Mouse (Mus musculus) hindbrain, embryonic 14.5 days (tissue): ENCODE data around the gene Slco6d1. TPM values are rescaled to one million over a fixed set of nuclear protein-coding genes. Genes with fewer than 3 reads are reported as not detected.

Experiments
- ATAC-seq: fragments of 200-750 bp; cut with Nextera tagmentation; 2 replicates; pipeline ENCODE4 v1.8.0; 2017; ENCODE audit warnings: moderate number of reproducible peaks, mild to moderate bottlenecking, moderate TSS enrichment, moderate library complexity; ENCODE audit not compliant: low FRiP score
- DNase-seq: peaks from one replicate; pipeline ENCODE4 v3.0.0-alpha.2; 2015; ENCODE audit warnings: low spot score
- H3K27ac ChIP-seq: fragments of 300-500 bp; sonication (generic); 2 replicates; pipeline ENCODE4 v1.5.1; 2014; ENCODE audit warnings: mild to moderate bottlenecking, moderate library complexity
- H3K27me3 ChIP-seq: fragments of 300-500 bp; sonication (generic); 2 replicates; pipeline ENCODE4 v1.6.1; 2014; ENCODE audit warnings: mild to moderate bottlenecking, low read length, mixed read lengths; ENCODE audit not compliant: control insufficient read depth, insufficient read depth
- H3K36me3 ChIP-seq: fragments of 300-500 bp; sonication (generic); replicated peaks from 2 replicates; pipeline ENCODE4 v1.6.1; 2014; ENCODE audit not compliant: control insufficient read depth, insufficient read depth
- H3K4me1 ChIP-seq: fragments of 300-500 bp; sonication (generic); replicated peaks from 2 replicates; pipeline ENCODE4 v1.6.1; 2014; ENCODE audit warnings: antibody characterized with exemption, low read length, mixed read lengths; ENCODE audit not compliant: control insufficient read depth, insufficient read depth
- H3K4me2 ChIP-seq: fragments of 300-500 bp; sonication (generic); replicated peaks from 2 replicates; pipeline ENCODE4 v1.6.1; 2014; ENCODE audit warnings: mild to moderate bottlenecking, moderate library complexity
- H3K4me3 ChIP-seq: fragments of 300-500 bp; sonication (generic); replicated peaks from 2 replicates; pipeline ENCODE4 v1.5.1; 2014; ENCODE audit warnings: mild to moderate bottlenecking, low read length
- H3K9ac ChIP-seq: fragments of 300-500 bp; sonication (generic); 2 replicates; pipeline ENCODE4 v1.6.1; 2014
- H3K9me3 ChIP-seq: fragments of 300-500 bp; sonication (generic); 2 replicates; pipeline ENCODE4 v1.6.1; 2016; ENCODE audit warnings: low read length; ENCODE audit not compliant: control insufficient read depth
- WGBS: fragments of 180-500 bp; shearing (Covaris S2); extraction: QIAGEN DNeasy Blood & Tissue Kit; methylation state at CpG from one replicate; pipeline ENCODE4 v1.1.7; 2014; 5-methylcytosine and 5-hydroxymethylcytosine counted together
- microRNA-seq: library from miRNA; unstranded; fragments of <30 nt; microRNA quantifications from one replicate; pipeline ENCODE4, GENCODE M21; 2016
- polyA plus RNA-seq: library from polyadenylated mRNA; unstranded; fragments of >200 nt; fragmentation: Nextera tagmentation; extraction: Ambion mirVana; gene quantifications from 2 replicates; pipeline ENCODE4 v1.2.1, GENCODE M21; 2014

Slco6d1 gene
- polyA plus RNA-seq, 1 experiment from 2014 or later, result not detected

DNA sequence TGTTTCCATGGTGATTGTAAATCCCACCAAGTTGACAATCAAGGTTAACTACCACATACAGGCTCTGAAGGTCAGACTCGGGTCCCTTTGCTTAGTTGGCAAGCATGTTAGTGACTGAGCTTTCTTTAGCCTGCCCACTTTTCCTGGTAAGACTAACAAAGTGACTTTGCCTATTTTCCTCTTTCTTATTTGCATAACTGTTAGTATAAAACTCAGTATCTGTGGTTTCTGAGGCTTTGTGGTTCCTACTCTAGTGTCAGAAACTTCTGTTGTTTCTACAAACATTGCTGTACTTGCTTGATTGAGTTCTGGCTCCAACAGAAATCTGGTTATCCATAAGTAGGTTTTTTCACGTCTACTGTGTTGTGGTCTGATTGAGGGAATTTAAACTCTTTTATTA, 124.4 kb downstream of the Slco6d1 start:
- Histone ChIP-seq H3K4me1 (no peaks in the 10 kb centered on the region), H3K27ac (no peak overlapping the region), H3K27me3 (no peaks in the 10 kb centered on the region), H3K4me2 (no peak overlapping the region), H3K36me3 (no peaks in the 10 kb centered on the region), H3K4me3 (no peak overlapping the region), H3K9ac (no peak overlapping the region), H3K9me3 (no peaks in the 10 kb centered on the region)
- 80% methylated on average over 2 of the region's 2 CpGs for WGBS
- no peak for DNase-seq
- no peak for ATAC-seq

DNA sequence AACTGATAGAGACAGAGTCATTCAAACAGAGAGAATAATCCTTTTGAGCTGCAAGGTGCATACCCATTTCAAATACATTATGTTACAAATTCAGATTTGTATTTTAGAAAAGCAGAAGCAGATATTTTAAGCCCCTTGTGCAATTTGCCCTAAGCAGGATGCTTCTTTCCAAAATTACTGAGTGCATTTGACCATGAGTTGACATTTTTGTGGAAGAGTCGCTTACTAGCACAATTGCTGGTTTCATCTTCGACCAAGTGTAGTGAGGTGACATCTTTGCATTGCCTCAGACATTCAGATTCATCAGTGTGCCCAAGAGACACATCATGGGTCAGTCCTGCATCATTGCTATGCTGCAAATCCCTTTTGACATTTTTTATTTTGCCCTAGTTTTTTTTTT, 133.5 kb downstream of the Slco6d1 start:
- no peaks in the 10 kb centered on the region for H3K9me3 ChIP-seq
- H3K4me2 ChIP-seq, result no peak overlapping the region
- H3K4me1 ChIP-seq, result no peaks in the 10 kb centered on the region
- no peak overlapping the region for H3K4me3 ChIP-seq
- no peaks in the 10 kb centered on the region for H3K36me3 ChIP-seq
- no peak for DNase-seq
- no peaks in the 10 kb centered on the region for H3K27me3 ChIP-seq
- no peak overlapping the region for H3K27ac ChIP-seq
- ATAC-seq, result no peak
- WGBS, result 92% methylated on average over 2 of the region's 2 CpGs
- no peak overlapping the region for H3K9ac ChIP-seq

DNA sequence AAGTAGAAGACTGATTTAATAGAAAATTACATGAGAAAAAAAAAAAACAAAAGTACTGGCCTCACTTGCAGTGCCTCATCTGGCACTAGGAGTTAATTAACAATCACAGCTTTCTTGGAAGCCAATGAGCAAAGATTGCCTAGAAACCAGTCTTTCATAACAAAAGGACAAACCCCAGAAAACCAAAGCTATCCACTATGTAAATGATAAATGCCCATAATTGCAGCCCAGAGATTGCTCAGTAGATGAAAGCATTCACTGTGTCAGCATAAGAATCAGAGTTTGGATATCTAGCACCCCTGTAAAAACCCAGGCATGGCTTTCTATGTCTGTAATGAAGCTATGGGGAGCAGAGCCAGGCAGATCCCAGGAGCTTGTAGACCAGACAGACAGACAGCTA, 144.8 kb downstream of the Slco6d1 start:
- DNase-seq, result no peak
- no peak for ATAC-seq
- no peaks in the 10 kb centered on the region for H3K4me1 ChIP-seq

More for the DNA sequence above, 144.8 kb downstream of the Slco6d1 start:
- H3K9ac ChIP-seq, result no peak overlapping the region
- no peaks in the 10 kb centered on the region for H3K36me3 ChIP-seq
- no peak overlapping the region for H3K27ac ChIP-seq
- no peak overlapping the region for H3K4me3 ChIP-seq
- H3K9me3 ChIP-seq, result no peaks in the 10 kb centered on the region
- H3K27me3 ChIP-seq, result no peaks in the 10 kb centered on the region
- H3K4me2 ChIP-seq, result no peak overlapping the region

Small RNAs within 50 kb of the gene (microRNA-seq; reads per million reads assigned to microRNA genes)
- gene Gm26134, result not detected
